Mouse (Mus musculus): ENCODE measurements around the gene Soga3.

- TF ChIP-seq CTCF (IDR thresholded peaks at IDR 0.05; ENCODE audit: insufficient read depth, low read depth, low read length) (no peak), POLR2A (IDR thresholded peaks at IDR 0.05; ENCODE audit: insufficient read depth, low read depth, low read length) (no peak)
Measured at GRCm38 (mm10) chr10:29181046-29181445, 37.4 kb downstream of the Soga3 start.
